Mouse (Mus musculus): ENCODE data around the gene Dynll1.

- TF ChIP-seq POLR2A (IDR thresholded peaks at IDR 0.05; ENCODE audit: borderline replicate concordance, insufficient read depth, low read length), result no peak
- TF ChIP-seq CTCF (IDR thresholded peaks at IDR 0.05; ENCODE audit: borderline replicate concordance, insufficient read depth, low read depth, low read length), result no peak
These were observed 33.9 kb downstream of the Dynll1 start for GRCm38 (mm10) chr5:115266787-115267468.

All from cerebellum, adult 2 months (tissue).